Mouse (Mus musculus) MEL-GATA-1-ER (cell line): ENCODE results near the gene Tbx3.

Experiments
- DNase-seq: peaks from one replicate; pipeline ENCODE4 v3.0.0-alpha.2; 2012; ENCODE audit warnings: low read depth; ENCODE audit errors: extremely low read depth

Gene Tbx3

GRCm38 (mm10) chr5:119704900-119705299 lies 34.4 kb downstream of the Tbx3 start:
- no peak for DNase-seq

- no peak for DNase-seq
Measured at GRCm38 (mm10) chr5:119706467-119706866, 36.0 kb downstream of the Tbx3 start.

DNA sequence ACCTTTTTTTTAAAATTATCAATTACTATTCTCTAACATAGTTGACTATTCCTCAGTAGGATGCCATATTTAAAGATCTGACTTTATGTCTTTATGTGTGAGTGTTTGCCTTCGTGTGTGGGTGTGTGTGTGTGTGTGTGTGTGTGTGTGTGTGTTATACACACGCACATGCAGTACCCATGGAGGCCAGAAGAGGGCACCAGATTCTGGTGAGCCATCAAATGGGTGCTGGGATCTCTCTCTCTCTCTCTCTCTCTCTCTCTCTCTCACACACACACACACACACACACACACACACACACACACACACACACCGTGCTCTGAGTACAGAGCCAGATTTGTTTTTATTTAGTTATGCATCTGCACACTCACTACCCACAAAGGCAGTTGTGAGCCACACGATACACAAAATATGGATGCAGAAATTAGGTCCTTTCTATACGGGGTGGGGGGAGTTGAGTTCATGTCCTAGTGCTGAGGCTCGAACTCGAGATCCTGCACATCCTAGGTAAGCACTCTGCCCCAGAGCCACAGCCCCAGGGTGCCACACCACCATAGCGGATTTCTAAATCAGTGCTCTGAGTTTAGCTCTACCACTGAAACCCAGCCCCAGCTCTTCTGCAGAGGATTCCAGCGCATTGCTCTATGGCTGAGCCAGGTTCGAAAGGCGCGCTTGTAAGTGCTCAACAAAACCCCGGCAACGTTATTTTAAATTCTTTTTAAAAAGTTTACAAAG lies 38.5 kb downstream of the Tbx3 start:
- DNase-seq, result no peak

DNA sequence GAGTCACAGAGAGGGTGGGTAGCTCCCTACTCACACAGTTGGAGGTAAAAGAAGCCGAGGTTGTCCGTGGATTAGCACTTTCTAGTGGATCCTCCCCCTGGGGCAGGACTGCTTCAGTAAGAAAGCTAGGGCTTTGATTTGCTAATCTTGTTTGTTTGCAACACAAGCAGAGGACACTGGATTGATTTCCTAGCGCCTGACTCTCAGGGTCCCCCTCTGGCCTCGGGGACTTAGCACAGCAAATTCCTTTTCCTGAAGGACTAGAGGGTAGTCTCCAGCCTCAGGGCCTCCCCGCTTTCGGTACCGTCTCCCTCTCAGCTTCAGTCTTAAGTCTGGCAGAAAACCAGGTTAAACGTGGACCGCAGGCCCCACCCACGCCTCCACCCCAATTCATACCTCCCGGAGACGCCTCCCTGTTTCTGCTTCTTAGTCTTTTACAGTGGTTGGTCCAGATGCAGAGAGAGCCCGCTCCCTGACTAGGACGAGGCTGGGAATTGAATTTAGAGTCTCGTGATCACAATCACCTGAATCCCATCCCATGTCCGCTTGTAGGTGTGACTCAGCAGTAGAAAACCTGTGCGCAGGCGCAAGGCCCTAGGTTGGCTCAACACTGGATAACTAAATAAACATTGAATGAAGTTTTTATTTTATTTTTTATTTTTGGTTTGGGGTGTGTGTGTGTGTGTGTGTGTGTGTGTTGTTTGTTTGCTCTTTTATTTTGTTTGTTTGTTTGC lies 39.5 kb downstream of the Tbx3 start:
- DNase-seq, result no peak

DNA sequence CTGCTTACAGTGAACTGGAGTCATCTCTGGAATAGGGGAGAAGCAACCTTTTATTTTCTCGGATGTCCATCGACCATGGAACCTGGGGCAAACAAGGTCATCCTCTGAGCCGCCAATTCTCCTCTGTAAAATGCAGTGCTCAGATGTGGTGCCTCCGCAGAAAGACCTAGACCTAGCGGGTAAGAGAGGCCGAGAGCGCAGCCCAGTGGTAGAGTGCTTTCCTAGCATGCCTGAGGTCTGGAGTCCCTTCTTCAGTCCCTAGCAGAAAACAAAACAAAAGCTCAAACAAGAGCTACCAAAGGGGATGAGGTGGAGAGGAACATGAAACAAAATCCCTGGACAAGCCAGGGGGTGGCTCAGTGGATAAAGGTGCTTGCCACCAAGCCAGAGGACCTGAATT lies 40.3 kb downstream of the Tbx3 start:
- no peak for DNase-seq

DNA sequence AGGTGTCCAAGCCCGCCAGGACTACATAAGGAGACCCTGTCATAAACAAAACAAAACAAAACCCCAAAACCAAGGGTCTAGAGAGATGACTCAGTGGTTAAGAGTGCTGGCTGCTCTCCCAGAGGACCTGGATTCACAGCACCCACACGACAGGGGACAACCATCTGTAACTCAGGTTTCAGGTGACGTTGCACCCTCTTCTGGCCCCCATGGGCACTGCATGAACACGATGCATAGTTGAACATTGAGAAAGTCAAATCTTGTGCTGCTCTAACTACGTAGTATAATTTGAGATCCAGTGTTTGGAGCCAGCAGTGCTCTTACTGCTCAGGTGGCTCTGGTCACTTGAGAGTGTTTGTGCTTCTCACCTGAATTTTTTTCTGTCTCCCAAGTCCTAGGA lies 41.2 kb downstream of the Tbx3 start:
- no peak for DNase-seq

DNA sequence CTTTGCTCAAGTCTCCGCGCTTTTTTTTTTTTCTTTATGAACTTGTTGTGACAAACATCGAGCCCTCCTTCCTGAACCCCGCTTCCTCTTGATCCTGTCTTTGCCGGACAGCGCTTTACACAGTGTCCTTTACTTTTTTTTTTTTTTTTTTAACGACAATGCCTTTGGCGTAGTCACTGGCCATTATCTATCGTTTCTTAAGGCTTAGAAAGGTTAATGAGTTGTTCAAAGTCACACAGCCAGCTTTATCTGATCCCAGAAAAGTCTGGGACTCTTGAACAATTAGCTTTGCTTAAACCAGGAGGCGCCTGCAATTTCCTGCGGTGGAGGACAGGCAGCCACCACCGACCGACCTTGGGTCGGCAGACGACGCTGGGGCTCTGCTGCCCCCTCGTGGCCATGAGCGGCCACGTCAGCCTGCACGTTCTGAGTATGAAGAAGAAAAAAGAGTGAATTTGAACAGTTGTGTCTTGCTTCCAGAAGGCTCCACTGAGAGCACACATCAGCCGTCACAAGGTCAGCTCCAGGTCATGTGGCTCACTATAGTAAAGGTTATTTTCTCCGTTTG lies 42.3 kb downstream of the Tbx3 start:
- no peak for DNase-seq

GRCm38 (mm10) chr5:119720471-119721265 lies 50.2 kb downstream of the Tbx3 start:
- no peak for DNase-seq

- no peak for DNase-seq
Measured at GRCm38 (mm10) chr5:119732978-119733377, 62.5 kb downstream of the Tbx3 start.
